Mouse (Mus musculus): ENCODE measurements around the gene Tor1aip2. TPM values are rescaled to one million over a fixed set of nuclear protein-coding genes. Genes with fewer than 3 reads are reported as not detected.
A peak's percentile ranks its signal among the peaks of the same experiment; 100 is the strongest.

Tor1aip2 gene
- polyA plus RNA-seq, 1 experiment from 2014 or later: 71.0 TPM

DNA sequence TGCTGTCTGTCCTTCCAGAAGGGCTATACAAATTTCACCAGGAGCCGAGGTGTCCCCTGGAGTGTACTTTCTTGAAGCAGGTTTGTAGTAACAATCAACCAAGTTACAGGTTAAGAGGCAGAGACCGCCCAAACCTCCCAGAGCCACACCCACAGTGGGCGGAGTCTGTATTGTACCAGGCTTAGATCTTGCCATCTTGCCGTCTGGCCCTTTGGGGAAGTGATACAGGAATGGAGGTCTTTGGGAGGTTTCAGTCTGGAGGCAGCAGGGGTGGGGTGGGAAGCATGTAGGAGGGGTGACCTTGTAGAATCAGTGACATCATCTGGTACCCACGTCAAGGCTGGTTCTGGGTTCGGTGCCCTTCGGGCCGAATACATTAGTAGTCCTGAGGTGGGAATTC lies 54.4 kb downstream of the Tor1aip2 start:
- no peak overlapping the region for H3K4me2 ChIP-seq (replicated peaks)
- H3K9ac ChIP-seq: no peak overlapping the region
- H3K4me1 ChIP-seq (replicated peaks; ENCODE audit: control insufficient read depth, insufficient read depth, low read length): peaks cover 13% of the 10 kb centered on the region
- DNase-seq (ENCODE audit: low spot score) (no peak), ATAC-seq (ENCODE audit: low FRiP score) (0 out of 2 replicates have a peak, but pooled peaks have one; percentile 2)
- WGBS: 62% methylated on average over 8 of the region's 8 CpGs
- no peaks in the 10 kb centered on the region for H3K9me3 ChIP-seq (ENCODE audit: control insufficient read depth, low read length)
- no peak overlapping the region for H3K27ac ChIP-seq
- H3K4me3 ChIP-seq (replicated peaks; ENCODE audit: low read length): no peak overlapping the region
- no peaks in the 10 kb centered on the region for H3K36me3 ChIP-seq (replicated peaks; ENCODE audit: control insufficient read depth, insufficient read depth)
- no peaks in the 10 kb centered on the region for H3K27me3 ChIP-seq (ENCODE audit: control insufficient read depth, insufficient read depth, low read length)

DNA sequence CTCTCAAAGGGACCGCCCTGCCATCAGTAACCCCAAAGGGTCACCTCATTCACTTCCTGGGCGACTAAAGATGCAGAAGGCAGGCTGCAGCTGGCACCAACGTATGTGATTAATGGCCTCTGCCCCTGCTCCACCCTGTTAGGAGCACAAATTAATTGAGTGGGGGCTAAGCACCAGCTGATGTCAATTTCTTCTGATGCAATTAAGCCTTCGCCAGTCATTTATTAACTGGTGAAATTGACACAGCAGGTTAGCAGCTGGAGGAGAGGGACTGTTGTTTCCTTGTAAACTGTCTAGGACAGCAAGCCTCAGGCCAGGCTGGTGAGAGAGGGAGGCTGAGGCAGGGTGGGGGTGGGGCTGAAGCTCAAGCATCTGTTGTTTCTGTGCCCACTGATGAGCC lies 54.8 kb downstream of the Tor1aip2 start:
- H3K4me3 ChIP-seq (replicated peaks; ENCODE audit: low read length): no peak overlapping the region
- no peak overlapping the region for H3K27ac ChIP-seq
- peaks cover 13% of the 10 kb centered on the region for H3K4me1 ChIP-seq (replicated peaks; ENCODE audit: control insufficient read depth, insufficient read depth, low read length)
- no peaks in the 10 kb centered on the region for H3K36me3 ChIP-seq (replicated peaks; ENCODE audit: control insufficient read depth, insufficient read depth)
- no peak overlapping the region for H3K4me2 ChIP-seq (replicated peaks)
- no peaks in the 10 kb centered on the region for H3K9me3 ChIP-seq (ENCODE audit: control insufficient read depth, low read length)
- WGBS: 25% methylated on average over 4 of the region's 4 CpGs
- H3K9ac ChIP-seq: no peak overlapping the region
- ATAC-seq (ENCODE audit: low FRiP score): peak; percentile 78; the same call in 1 of the 2 replicates
- peak; percentile 30 for DNase-seq (ENCODE audit: low spot score)
- H3K27me3 ChIP-seq (ENCODE audit: control insufficient read depth, insufficient read depth, low read length): no peaks in the 10 kb centered on the region

DNA sequence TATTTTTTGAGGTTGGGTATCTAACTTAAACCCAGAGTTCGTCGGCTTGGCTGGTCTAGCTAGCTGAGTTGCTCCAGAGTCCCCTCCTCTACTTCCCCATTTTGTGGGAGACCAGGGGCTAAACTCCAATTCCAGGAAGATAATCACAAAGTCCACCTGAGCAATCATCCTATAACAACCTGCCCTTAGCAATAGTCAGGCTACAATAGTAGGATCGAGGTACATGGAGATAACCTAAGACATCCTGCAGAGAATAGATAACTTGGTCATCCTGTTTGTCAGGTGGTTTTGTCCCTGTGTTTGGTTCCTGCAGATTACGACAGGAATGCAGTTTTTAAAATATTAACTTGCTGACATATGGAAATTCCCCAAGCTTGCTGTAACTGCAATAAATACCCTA lies 56.6 kb downstream of the Tor1aip2 start:
- Histone ChIP-seq H3K9ac (no peak overlapping the region), H3K27ac (no peak overlapping the region), H3K27me3 (ENCODE audit: control insufficient read depth, insufficient read depth, low read length) (no peaks in the 10 kb centered on the region), H3K4me2 (replicated peaks) (no peak overlapping the region), H3K36me3 (replicated peaks; ENCODE audit: control insufficient read depth, insufficient read depth) (no peaks in the 10 kb centered on the region), H3K4me3 (replicated peaks; ENCODE audit: low read length) (no peak overlapping the region), H3K9me3 (ENCODE audit: control insufficient read depth, low read length) (no peaks in the 10 kb centered on the region), H3K4me1 (replicated peaks; ENCODE audit: control insufficient read depth, insufficient read depth, low read length) (peaks cover 13% of the 10 kb centered on the region)
- ATAC-seq (ENCODE audit: low FRiP score) (no peak), DNase-seq (ENCODE audit: low spot score) (no peak)
- WGBS: 88% methylated on average over 4 of the region's 4 CpGs

DNA sequence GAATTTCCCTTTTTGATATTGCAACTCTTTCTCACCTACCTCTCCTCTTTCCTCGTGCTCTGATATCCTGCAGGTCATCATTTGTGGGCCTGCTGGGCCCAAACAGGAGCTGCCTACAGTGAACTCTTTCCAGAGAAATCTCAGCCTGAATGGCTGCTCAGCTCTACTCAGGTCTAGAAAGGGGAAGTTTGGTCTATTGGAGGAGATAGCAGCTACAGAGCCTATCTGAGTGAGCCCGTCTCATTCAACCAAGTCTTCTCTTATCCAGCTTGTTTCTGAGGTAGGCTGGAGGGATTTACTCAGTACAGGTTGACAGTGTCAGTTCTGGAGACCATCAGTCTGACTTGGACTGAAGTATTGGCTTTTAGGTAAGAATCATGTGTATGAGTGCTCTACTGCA lies 68.6 kb downstream of the Tor1aip2 start:
- WGBS: 95% methylated on average over 2 of the region's 2 CpGs
- ATAC-seq (ENCODE audit: low FRiP score): no peak
- H3K27me3 ChIP-seq (ENCODE audit: control insufficient read depth, insufficient read depth, low read length): no peaks in the 10 kb centered on the region

DNA sequence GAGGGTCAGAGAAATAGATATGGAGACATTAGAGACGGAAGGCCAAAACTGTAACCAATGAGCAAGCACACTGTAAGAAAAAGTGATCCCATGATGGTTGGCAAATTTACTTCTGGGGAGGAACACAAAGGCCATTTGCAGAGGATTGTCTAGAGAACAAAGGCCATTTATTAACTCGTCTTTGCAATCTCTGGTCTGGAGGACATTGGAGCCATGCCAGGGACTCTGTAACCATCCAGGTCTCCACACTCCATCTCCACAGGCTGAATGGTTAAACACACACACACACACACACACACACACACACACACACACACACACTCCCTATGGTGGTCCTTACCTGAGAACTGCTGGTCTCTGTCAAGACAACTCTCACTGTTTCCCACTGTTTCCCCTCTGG lies 70.2 kb downstream of the Tor1aip2 start:
- 70% methylated on average over 2 of the region's 2 CpGs for WGBS
- Histone ChIP-seq H3K4me3 (replicated peaks; ENCODE audit: low read length) (no peak overlapping the region), H3K4me2 (replicated peaks) (no peak overlapping the region), H3K36me3 (replicated peaks; ENCODE audit: control insufficient read depth, insufficient read depth) (no peaks in the 10 kb centered on the region), H3K9ac (no peak overlapping the region), H3K4me1 (replicated peaks; ENCODE audit: control insufficient read depth, insufficient read depth, low read length) (no peaks in the 10 kb centered on the region), H3K9me3 (ENCODE audit: control insufficient read depth, low read length) (no peaks in the 10 kb centered on the region), H3K27me3 (ENCODE audit: control insufficient read depth, insufficient read depth, low read length) (no peaks in the 10 kb centered on the region), H3K27ac (no peak overlapping the region)
- DNase-seq (ENCODE audit: low spot score) (no peak), ATAC-seq (ENCODE audit: low FRiP score) (no peak)

More for the DNA sequence above, 68.6 kb downstream of the Tor1aip2 start:
- Histone ChIP-seq H3K9me3 (ENCODE audit: control insufficient read depth, low read length) (0 out of 2 replicates have a peak, but pooled peaks cover 4% of the 10 kb centered on the region), H3K9ac (no peak overlapping the region), H3K4me1 (replicated peaks; ENCODE audit: control insufficient read depth, insufficient read depth, low read length) (no peaks in the 10 kb centered on the region), H3K4me3 (replicated peaks; ENCODE audit: low read length) (no peak overlapping the region), H3K4me2 (replicated peaks) (no peak overlapping the region), H3K27ac (no peak overlapping the region), H3K36me3 (replicated peaks; ENCODE audit: control insufficient read depth, insufficient read depth) (no peaks in the 10 kb centered on the region)
- no peak for DNase-seq (ENCODE audit: low spot score)

DNA sequence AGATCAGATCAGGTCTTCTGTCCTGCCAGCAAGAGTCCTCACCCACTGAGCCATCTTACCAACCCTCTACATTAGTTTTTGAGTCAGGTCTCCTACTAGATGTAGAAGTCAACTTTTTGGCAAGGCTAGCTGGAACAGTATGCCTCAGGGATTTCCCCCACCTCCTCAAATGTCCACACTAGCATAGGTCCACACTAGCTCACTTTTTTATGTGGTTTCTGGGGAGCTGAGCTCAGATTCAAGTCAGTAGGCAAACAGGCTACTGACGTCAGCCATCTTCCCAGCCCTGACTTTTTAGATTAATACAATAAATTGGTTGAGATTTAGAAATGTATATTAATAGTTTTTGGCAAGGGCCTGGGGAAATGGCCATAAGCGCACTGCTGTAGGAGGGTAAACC lies 72.2 kb downstream of the Tor1aip2 start:
- H3K4me2 ChIP-seq (replicated peaks): no peak overlapping the region
- no peak overlapping the region for H3K4me3 ChIP-seq (replicated peaks; ENCODE audit: low read length)
- H3K27me3 ChIP-seq (ENCODE audit: control insufficient read depth, insufficient read depth, low read length): no peaks in the 10 kb centered on the region
- no peak for ATAC-seq (ENCODE audit: low FRiP score)
- H3K9me3 ChIP-seq (ENCODE audit: control insufficient read depth, low read length): no peaks in the 10 kb centered on the region
- H3K4me1 ChIP-seq (replicated peaks; ENCODE audit: control insufficient read depth, insufficient read depth, low read length): peaks cover 4% of the 10 kb centered on the region; the same call in 1 of the 2 replicates
- DNase-seq (ENCODE audit: low spot score): no peak
- 83% methylated on average over 2 of the region's 2 CpGs for WGBS
- H3K27ac ChIP-seq: no peak overlapping the region
- no peaks in the 10 kb centered on the region for H3K36me3 ChIP-seq (replicated peaks; ENCODE audit: control insufficient read depth, insufficient read depth)
- no peak overlapping the region for H3K9ac ChIP-seq

DNA sequence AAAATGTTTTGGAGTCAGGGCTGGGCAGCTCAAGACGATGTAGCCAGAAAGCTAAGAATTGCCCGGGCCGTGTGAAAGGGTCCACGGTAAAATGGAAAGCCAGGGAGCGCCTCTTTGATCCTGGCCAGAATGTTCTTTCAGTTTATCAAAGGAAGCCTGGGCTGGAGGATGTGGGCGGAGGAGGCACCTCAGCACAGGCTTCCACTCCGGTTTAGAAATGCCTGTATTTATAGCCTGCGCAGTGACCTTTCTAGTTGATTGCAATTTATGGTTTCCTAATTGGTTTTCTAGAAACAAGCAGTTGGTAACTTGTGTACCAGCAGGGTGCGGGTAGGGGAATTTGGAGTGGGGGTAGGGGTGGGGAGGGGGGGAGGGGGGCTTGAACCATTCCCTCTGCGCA lies 73.2 kb downstream of the Tor1aip2 start:
- Histone ChIP-seq H3K27me3 (ENCODE audit: control insufficient read depth, insufficient read depth, low read length) (no peaks in the 10 kb centered on the region), H3K36me3 (replicated peaks; ENCODE audit: control insufficient read depth, insufficient read depth) (no peaks in the 10 kb centered on the region), H3K9me3 (ENCODE audit: control insufficient read depth, low read length) (no peaks in the 10 kb centered on the region), H3K27ac (no peak overlapping the region), H3K4me2 (replicated peaks) (no peak overlapping the region), H3K9ac (no peak overlapping the region), H3K4me3 (replicated peaks; ENCODE audit: low read length) (no peak overlapping the region), H3K4me1 (replicated peaks; ENCODE audit: control insufficient read depth, insufficient read depth, low read length) (peaks cover 4% of the 10 kb centered on the region; the same call in 1 of the 2 replicates)
- ATAC-seq (ENCODE audit: low FRiP score): no peak
- WGBS: 49% methylated on average over 10 of the region's 10 CpGs
- no peak for DNase-seq (ENCODE audit: low spot score)

DNA sequence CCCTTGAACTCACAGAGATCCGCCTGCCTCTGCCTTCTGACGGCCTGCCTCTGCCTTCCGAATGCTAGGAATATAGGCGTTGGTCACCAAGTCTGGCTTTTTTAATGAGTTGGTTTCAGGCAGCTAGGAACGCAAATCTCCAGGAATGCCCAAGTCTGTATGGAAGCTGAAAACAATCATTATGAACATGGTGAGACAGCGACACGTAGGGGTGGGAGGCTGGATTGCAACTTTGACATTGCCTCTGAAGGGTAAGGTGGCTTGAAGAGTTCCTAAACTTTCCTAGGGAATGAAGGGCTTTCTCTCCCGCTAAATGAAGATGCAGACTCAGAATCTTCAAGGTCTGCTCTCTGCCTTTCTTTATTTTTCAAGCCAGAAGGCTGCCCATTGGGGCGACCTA lies 75.9 kb downstream of the Tor1aip2 start:
- Histone ChIP-seq H3K36me3 (replicated peaks; ENCODE audit: control insufficient read depth, insufficient read depth) (no peaks in the 10 kb centered on the region), H3K4me2 (replicated peaks) (no peak overlapping the region), H3K9me3 (ENCODE audit: control insufficient read depth, low read length) (no peaks in the 10 kb centered on the region), H3K4me1 (replicated peaks; ENCODE audit: control insufficient read depth, insufficient read depth, low read length) (peaks cover 4% of the 10 kb centered on the region; the same call in 1 of the 2 replicates), H3K4me3 (replicated peaks; ENCODE audit: low read length) (no peak overlapping the region), H3K27ac (no peak overlapping the region), H3K9ac (no peak overlapping the region), H3K27me3 (ENCODE audit: control insufficient read depth, insufficient read depth, low read length) (no peaks in the 10 kb centered on the region)
- WGBS: 76% methylated on average over 9 of the region's 9 CpGs
- no peak for DNase-seq (ENCODE audit: low spot score)
- no peak for ATAC-seq (ENCODE audit: low FRiP score)

DNA sequence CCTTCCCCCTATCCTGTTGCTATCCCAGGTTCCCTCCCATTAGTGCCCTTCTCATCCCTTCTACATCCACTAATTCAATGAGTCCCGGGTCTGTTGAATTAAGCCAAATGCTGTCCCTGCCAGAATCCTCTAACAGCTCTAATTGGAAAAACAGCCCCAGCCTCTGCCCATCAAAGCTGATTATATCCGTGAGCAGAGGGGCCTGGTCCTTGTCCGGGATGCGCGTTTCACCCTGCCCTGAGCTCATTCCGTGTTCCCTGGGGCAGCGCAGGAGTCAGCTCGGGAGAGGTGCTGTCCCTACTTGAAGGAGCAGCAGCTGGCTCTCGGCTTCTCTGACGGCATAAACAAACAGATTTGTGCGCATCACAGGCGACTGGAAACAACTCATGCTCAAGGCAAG lies 76.5 kb downstream of the Tor1aip2 start:
- 35% methylated on average over 12 of the region's 12 CpGs for WGBS
- no peak overlapping the region for H3K27ac ChIP-seq
- H3K4me3 ChIP-seq (replicated peaks; ENCODE audit: low read length): no peak overlapping the region
- H3K36me3 ChIP-seq (replicated peaks; ENCODE audit: control insufficient read depth, insufficient read depth): no peaks in the 10 kb centered on the region
- DNase-seq (ENCODE audit: low spot score) (no peak), ATAC-seq (ENCODE audit: low FRiP score) (no peak)
- no peak overlapping the region for H3K9ac ChIP-seq
- no peaks in the 10 kb centered on the region for H3K27me3 ChIP-seq (ENCODE audit: control insufficient read depth, insufficient read depth, low read length)
- peak overlapping the region; percentile 28 for H3K4me2 ChIP-seq (replicated peaks)
- no peaks in the 10 kb centered on the region for H3K9me3 ChIP-seq (ENCODE audit: control insufficient read depth, low read length)
- peaks cover 4% of the 10 kb centered on the region; the same call in 1 of the 2 replicates for H3K4me1 ChIP-seq (replicated peaks; ENCODE audit: control insufficient read depth, insufficient read depth, low read length)

DNA sequence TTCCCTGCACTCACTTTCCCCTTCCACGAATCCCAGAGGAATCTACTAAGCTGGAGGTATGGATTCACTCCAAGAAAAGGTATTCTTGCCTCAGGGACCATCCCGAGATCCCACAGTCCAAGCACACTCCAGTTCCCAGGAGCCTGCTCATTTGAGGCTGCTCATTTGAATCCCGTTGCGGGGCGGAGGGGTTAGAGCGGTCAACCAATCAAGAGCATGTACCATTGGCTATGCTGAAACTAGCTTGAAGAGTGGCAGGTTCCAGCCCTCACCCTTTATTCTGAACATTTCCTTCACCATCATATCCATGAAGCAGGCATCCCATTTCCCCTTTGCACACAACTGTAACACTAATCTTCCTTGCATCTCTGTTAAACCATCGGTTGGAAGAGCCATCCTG lies 76.9 kb downstream of the Tor1aip2 start:
- Histone ChIP-seq H3K9ac (no peak overlapping the region), H3K4me3 (replicated peaks; ENCODE audit: low read length) (no peak overlapping the region), H3K27ac (no peak overlapping the region), H3K4me1 (replicated peaks; ENCODE audit: control insufficient read depth, insufficient read depth, low read length) (peaks cover 4% of the 10 kb centered on the region; the same call in 1 of the 2 replicates), H3K27me3 (ENCODE audit: control insufficient read depth, insufficient read depth, low read length) (no peaks in the 10 kb centered on the region), H3K4me2 (replicated peaks) (peak overlapping the region; percentile 28; the same call in 1 of the 2 replicates), H3K9me3 (ENCODE audit: control insufficient read depth, low read length) (no peaks in the 10 kb centered on the region), H3K36me3 (replicated peaks; ENCODE audit: control insufficient read depth, insufficient read depth) (no peaks in the 10 kb centered on the region)
- 53% methylated on average over 7 of the region's 7 CpGs for WGBS
- ATAC-seq (ENCODE audit: low FRiP score) (no peak), DNase-seq (ENCODE audit: low spot score) (no peak)

All from hindbrain, embryonic 14.5 days (tissue).